Mouse (Mus musculus) frontal cortex, postnatal 36 days (tissue): ENCODE results near the gene Tas2r125.
"Not testable (repeated sequence)": the region's sequence is repeated elsewhere in the genome, so short reads cannot be mapped to it uniquely, and the experiment has no call there.

ENCODE experiments used
- DNase-seq, 2 experiments: peaks; one replicate each; pipeline ENCODE4 v3.0.0; 2022; ENCODE audit warnings: low spot score in 2 of 2

Gene Tas2r125

DNA sequence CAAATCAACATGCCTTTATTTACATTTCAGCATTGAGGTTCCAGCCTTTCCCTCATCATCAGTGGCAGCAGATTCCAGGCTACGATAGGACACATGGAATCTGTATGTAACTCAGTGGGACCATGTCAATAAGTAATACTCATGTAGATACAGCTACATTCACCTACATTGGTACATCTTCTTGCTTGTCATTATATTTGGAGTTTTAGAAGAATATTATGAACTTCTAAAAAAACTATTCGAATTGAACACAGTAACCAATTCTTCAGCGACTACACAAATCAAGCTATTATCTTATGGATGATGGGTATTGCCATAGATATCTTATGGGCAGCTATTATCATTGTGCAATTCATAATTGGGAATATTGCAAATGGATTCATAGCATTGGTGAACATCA is at the start of gene Tas2r125:
Tas2r125 (plus strand) TSS at position 301 of the 400 bp plus-strand sequence.
- no peak for DNase-seq

DNA sequence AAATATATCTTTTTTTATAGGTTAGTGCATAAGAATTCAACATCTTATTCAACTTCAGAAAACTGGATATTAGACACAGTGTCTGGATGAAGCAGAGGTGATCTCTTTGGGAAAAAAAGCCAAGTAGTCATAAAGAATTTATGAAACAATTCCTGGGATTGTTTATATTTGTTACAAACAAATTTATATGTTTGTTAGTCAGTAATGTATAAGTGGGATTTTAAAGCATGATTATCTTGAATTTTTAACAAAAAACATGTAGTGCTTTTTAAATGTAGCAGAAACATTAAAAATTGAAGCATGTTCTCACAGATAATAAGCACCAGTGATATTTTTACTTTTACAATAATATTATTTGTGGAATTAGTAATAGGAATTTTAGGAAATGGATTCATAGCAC is 41.7 kb upstream of the Tas2r125 start, which contains the start of gene Tas2r110:
Tas2r110 (plus strand) TSS at position 301 of the 400 bp plus-strand sequence.
- no peak for DNase-seq

DNA sequence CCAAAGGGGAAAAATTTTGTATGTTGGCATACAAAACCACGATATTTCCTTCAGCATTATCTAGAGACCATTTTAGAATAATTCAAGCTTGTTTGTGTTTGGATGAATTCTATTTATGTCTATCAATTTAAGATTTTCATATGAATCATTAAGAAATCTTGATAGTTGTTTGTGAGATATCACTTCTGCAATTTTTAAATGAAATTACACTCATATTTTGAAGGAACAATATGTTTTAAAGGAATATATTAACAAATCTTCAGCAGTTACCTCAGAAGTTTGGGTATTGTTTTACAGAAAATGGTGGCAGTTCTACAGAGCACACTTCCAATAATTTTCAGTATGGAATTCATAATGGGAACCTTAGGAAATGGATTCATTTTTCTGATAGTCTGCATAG is 16.7 kb upstream of the Tas2r125 start, which contains the start of gene Tas2r113:
Tas2r113 (plus strand) TSS at position 301 of the 400 bp plus-strand sequence.
- no peak for DNase-seq

DNA sequence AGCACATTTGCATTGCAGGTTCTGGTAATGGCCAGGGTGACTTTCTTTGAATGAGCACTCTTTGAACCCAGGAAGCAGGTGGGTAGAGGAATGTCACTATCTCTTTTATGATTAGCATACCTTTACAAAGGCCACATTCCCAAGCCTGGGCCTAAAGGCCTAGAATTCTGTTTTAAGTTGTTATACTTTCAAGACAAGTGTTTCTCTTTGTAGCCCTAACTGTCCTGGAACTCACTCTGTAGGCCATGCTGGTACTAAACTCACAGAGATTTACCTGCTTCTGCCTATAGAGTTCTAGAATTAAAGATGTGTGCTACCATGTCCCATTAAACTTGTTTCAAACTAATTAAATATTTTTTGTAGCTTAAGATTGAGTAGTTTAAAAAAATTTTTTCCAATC is 31.9 kb downstream of the Tas2r125 start:
- not testable (repeated sequence) for DNase-seq

DNA sequence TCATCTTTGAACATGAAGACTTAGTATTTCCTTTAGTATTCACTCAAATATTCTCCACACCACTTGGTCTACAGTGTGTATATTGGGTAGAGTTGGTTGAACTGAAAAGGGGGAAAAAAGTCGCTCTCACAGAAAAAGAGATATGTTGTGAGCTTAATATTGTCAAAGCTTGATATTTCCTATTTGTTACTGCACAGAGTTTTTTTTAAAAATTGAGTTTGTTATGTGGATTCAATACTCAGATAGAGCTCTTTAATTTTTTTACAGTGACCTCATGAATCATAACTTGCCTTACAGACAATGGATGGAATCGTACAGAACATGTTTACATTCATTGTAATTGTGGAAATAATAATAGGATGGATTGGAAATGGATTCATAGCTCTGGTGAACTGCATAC is 41.4 kb downstream of the Tas2r125 start, which contains the start of gene Tas2r129:
Tas2r129 (plus strand) TSS at position 301 of the 400 bp plus-strand sequence.
- DNase-seq: no peak

DNA sequence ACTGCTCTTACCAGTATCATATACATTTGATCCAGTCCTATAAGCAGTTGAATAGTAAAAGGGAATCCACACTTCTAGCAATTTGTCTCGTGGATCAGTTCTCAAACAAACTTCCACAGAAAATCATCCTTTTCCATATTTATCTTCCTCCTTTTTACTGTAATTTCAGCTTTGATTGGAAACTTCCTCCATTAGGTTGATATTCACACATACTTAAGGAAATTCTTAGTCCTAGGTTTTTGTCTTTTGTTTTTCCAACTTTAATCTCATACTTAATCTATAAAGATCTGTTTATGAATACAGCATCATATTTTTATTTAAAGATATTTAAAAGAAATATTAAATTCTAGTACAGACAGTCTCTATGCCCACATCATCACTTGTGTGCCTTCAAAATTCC is 48.4 kb downstream of the Tas2r125 start, which contains the start of gene Tas2r131:
Tas2r131 (minus strand) TSS at position 101 of the 400 bp plus-strand sequence.
- no peak for DNase-seq
